Mouse (Mus musculus) ES-E14 (cell line): ENCODE data around the gene Elavl2. TPM values are rescaled to one million over a fixed set of nuclear protein-coding genes. Genes with fewer than 3 reads are reported as not detected.

ENCODE experiments used
- DNase-seq: peaks from one replicate; pipeline ENCODE4 v3.0.0-alpha.2; 2013; ENCODE audit warnings: low read depth, low spot score
- H3K27ac ChIP-seq: 2 replicates; pipeline ENCODE4 v1.5.1; 2012; ENCODE audit warnings: low read depth, mild to moderate bottlenecking, low read length, moderate library complexity, mixed read lengths; ENCODE audit not compliant: poor library complexity, insufficient read depth, severe bottlenecking
- H3K36me3 ChIP-seq: 2 replicates; pipeline ENCODE4 v1.6.1; 2012; ENCODE audit warnings: mild to moderate bottlenecking, low read length, moderate library complexity, mixed read lengths; ENCODE audit not compliant: control insufficient read depth, poor library complexity, insufficient read depth, severe bottlenecking
- H3K4me1 ChIP-seq, 2 experiments: fragments of 150-350 bp in 1 of 2; sonication (generic) in 1 of 2; 2 replicates each; pipeline ENCODE4 v1.6.1; 2012; ENCODE audit warnings: low read length in 2 of 2, mild to moderate bottlenecking in 1 of 2, mixed read lengths in 1 of 2; ENCODE audit not compliant: control insufficient read depth in 2 of 2, insufficient read depth in 2 of 2, poor library complexity in 1 of 2
- H3K4me3 ChIP-seq, 2 experiments: fragments of 150-350 bp in 1 of 2; sonication (generic) in 1 of 2; 2 replicates each; pipeline ENCODE4 v1.5.1; 2012; ENCODE audit warnings: low read length in 2 of 2, low read depth in 1 of 2, mild to moderate bottlenecking in 1 of 2, mixed read lengths in 1 of 2; ENCODE audit not compliant: insufficient read depth in 1 of 2, poor library complexity in 1 of 2, severe bottlenecking in 1 of 2
- H3K9ac ChIP-seq: 2 replicates; pipeline ENCODE4 v1.6.1; 2012; ENCODE audit warnings: low read depth, mild to moderate bottlenecking, low read length, mixed read lengths; ENCODE audit not compliant: poor library complexity, insufficient read depth, severe bottlenecking
- H3K9me3 ChIP-seq: fragments of 150-350 bp; sonication (generic); 2 replicates; pipeline ENCODE4 v1.6.1; 2012; ENCODE audit warnings: low read depth, mild to moderate bottlenecking, low read length; ENCODE audit not compliant: control insufficient read depth, insufficient read depth
- CHD2 ChIP-seq: IDR thresholded peaks from 2 replicates; pipeline ENCODE4 v1.6.1; 2014; ENCODE audit warnings: mild to moderate bottlenecking, low read depth, low read length, inconsistent platforms
- HCFC1 ChIP-seq: IDR thresholded peaks from 2 replicates; pipeline ENCODE4 v1.6.1; 2012; ENCODE audit warnings: low read length, inconsistent platforms, borderline replicate concordance; ENCODE audit not compliant: insufficient read depth
- MAFK ChIP-seq: IDR thresholded peaks from 2 replicates; pipeline ENCODE4 v1.6.1; 2014; ENCODE audit warnings: mild to moderate bottlenecking, low read depth, low read length, inconsistent platforms; ENCODE audit not compliant: insufficient read depth
- ZC3H11A ChIP-seq: IDR thresholded peaks from 2 replicates; pipeline ENCODE4 v1.6.1; 2012; ENCODE audit warnings: low read depth, mild to moderate bottlenecking, inconsistent platforms, low read length, borderline replicate concordance
- ZNF384 ChIP-seq: IDR thresholded peaks from 2 replicates; pipeline ENCODE4 v1.6.1; 2012; ENCODE audit warnings: low read depth, low read length, inconsistent platforms
- in situ Hi-C, 2 experiments: fragments of 600-800 bp; cut with MboI; formaldehyde crosslinking; loops; one replicate each; pipeline ENCODE4 v1.15.1; 2025; ENCODE audit warnings: low sequenced_read_pairs in 2 of 2, inconsistent platforms in 1 of 2; ENCODE audit not compliant: unreplicated experiment in 2 of 2
- total RNA-seq: library from RNA; depleted of rRNA; stranded (reverse); fragments of 300-350 nt; gene quantifications from 2 replicates; pipeline ENCODE4 v1.2.3, GENCODE M21; 2012

The Elavl2 gene
- total RNA-seq, 1 experiment: 15.5 TPM

- Histone ChIP-seq H3K4me1 (peaks cover 4% of the 10 kb centered on the region in 2 experiments; a peak in 2 of 4 replicates), H3K27ac (no peak overlapping the region), H3K9me3 (no peaks in the 10 kb centered on the region)
Observed at GRCm38 (mm10) chr4:91223811-91224210, 176.8 kb downstream of the Elavl2 start.

GRCm38 (mm10) chr4:91219322-91219721, 181.3 kb downstream of the Elavl2 start:
- in situ Hi-C loops: no loop called here

More at GRCm38 (mm10) chr4:91223811-91224210, 176.8 kb downstream of the Elavl2 start:
- in situ Hi-C loops: no loop called here
- TF ChIP-seq ZC3H11A: no peak
- no peak for TF ChIP-seq ZNF384
- H3K4me3 ChIP-seq: no peak overlapping the region
- peak; percentile 30 for DNase-seq
- no peak overlapping the region for H3K9ac ChIP-seq
- H3K36me3 ChIP-seq: peaks cover 4% of the 10 kb centered on the region; the same call in 1 of the 2 replicates

GRCm38 (mm10) chr4:91213917-91214316, 186.7 kb downstream of the Elavl2 start:
- DNase-seq: no peak
- Histone ChIP-seq H3K9ac (no peak overlapping the region), H3K36me3 (peaks cover 2% of the 10 kb centered on the region; the same call in 1 of the 2 replicates), H3K27ac (no peak overlapping the region), H3K4me3 (no peak overlapping the region), H3K9me3 (no peaks in the 10 kb centered on the region), H3K4me1 (no peaks in the 10 kb centered on the region)
- in situ Hi-C loops: no loop called here
- TF ChIP-seq MAFK: no peak

More at GRCm38 (mm10) chr4:91219322-91219721, 181.3 kb downstream of the Elavl2 start:
- peaks cover 2 to 4% of the 10 kb centered on the region in 2 experiments; a peak in 1 of 4 replicates for H3K4me1 ChIP-seq
- no peaks in the 10 kb centered on the region for H3K36me3 ChIP-seq
- TF ChIP-seq HCFC1 (no peak), ZNF384 (no peak), CHD2 (no peak), MAFK (no peak), ZC3H11A (no peak)
- H3K27ac ChIP-seq: no peak overlapping the region
- H3K9me3 ChIP-seq: no peaks in the 10 kb centered on the region
- no peak overlapping the region for H3K9ac ChIP-seq
- no peak for DNase-seq
- H3K4me3 ChIP-seq: no peak overlapping the region

- in situ Hi-C loops: no loop called here
- Histone ChIP-seq H3K4me3 (no peak overlapping the region), H3K4me1 (no peaks in the 10 kb centered on the region), H3K27ac (no peak overlapping the region), H3K9me3 (no peaks in the 10 kb centered on the region), H3K9ac (no peak overlapping the region), H3K36me3 (peaks cover 2% of the 10 kb centered on the region; the same call in 1 of the 2 replicates)
- peak; percentile 3 for DNase-seq
- TF ChIP-seq ZNF384: no peak
- no peak for TF ChIP-seq HCFC1
- TF ChIP-seq CHD2: no peak
- TF ChIP-seq ZC3H11A: no peak
- TF ChIP-seq MAFK: no peak
Observed at GRCm38 (mm10) chr4:91208415-91209292, 191.9 kb downstream of the Elavl2 start.
